Mouse (Mus musculus): Measurements from ENCODE around the gene Serpine1.
"Not testable (repeated sequence)": the region's sequence is repeated elsewhere in the genome, so short reads cannot be mapped to it uniquely, and the experiment has no call there.

Serpine1 gene

GRCm38 (mm10) chr5:137072079-137072960, at the start of gene Serpine1:
TSS of gene Serpine1 (minus strand) at chr5:137072268.
- DNase-seq (ENCODE audit: extremely low spot score, low spot score): peak; percentile 63

GRCm38 (mm10) chr5:137121280-137121679, 49.2 kb upstream of the Serpine1 start:
- DNase-seq (ENCODE audit: extremely low spot score, low spot score): no peak

GRCm38 (mm10) chr5:137118878-137119277, 46.8 kb upstream of the Serpine1 start:
- no peak for DNase-seq (ENCODE audit: extremely low spot score, low spot score)

GRCm38 (mm10) chr5:137117994-137118393, 45.9 kb upstream of the Serpine1 start:
- not testable (repeated sequence) for DNase-seq (ENCODE audit: extremely low spot score, low spot score)

- no peak for DNase-seq (ENCODE audit: extremely low spot score, low spot score)
These were observed 44.9 kb upstream of the Serpine1 start for GRCm38 (mm10) chr5:137116987-137117386.

GRCm38 (mm10) chr5:137115866-137116847, 44.1 kb upstream of the Serpine1 start, which contains the start of gene Trim56:
TSS of gene Trim56 (minus strand) at chr5:137116209.
- DNase-seq (ENCODE audit: extremely low spot score, low spot score): peak; percentile 72

GRCm38 (mm10) chr5:137114891-137115561, 43.0 kb upstream of the Serpine1 start:
- no peak for DNase-seq (ENCODE audit: extremely low spot score, low spot score)

GRCm38 (mm10) chr5:137111542-137112408, 39.7 kb upstream of the Serpine1 start:
- no peak for DNase-seq (ENCODE audit: extremely low spot score, low spot score)

- no peak for DNase-seq (ENCODE audit: extremely low spot score, low spot score)
These were observed 38.8 kb upstream of the Serpine1 start for GRCm38 (mm10) chr5:137110863-137111262.

- DNase-seq (ENCODE audit: extremely low spot score, low spot score): no peak
These were observed 38.0 kb upstream of the Serpine1 start for GRCm38 (mm10) chr5:137109941-137110593.

GRCm38 (mm10) chr5:137108111-137108510, 36.0 kb upstream of the Serpine1 start:
- no peak for DNase-seq (ENCODE audit: extremely low spot score, low spot score)

- no peak for DNase-seq (ENCODE audit: extremely low spot score, low spot score)
These were observed 35.6 kb upstream of the Serpine1 start for GRCm38 (mm10) chr5:137107670-137108069.

GRCm38 (mm10) chr5:137107024-137107423, 35.0 kb upstream of the Serpine1 start:
- peak; percentile 85 for DNase-seq (ENCODE audit: extremely low spot score, low spot score)

GRCm38 (mm10) chr5:137106434-137106833, 34.4 kb upstream of the Serpine1 start:
- DNase-seq (ENCODE audit: extremely low spot score, low spot score): no peak

- no peak for DNase-seq (ENCODE audit: extremely low spot score, low spot score)
These were observed 31.9 kb upstream of the Serpine1 start for GRCm38 (mm10) chr5:137103969-137104368.

GRCm38 (mm10) chr5:137102575-137103522, 30.8 kb upstream of the Serpine1 start:
- DNase-seq (ENCODE audit: extremely low spot score, low spot score): no peak

- no peak for DNase-seq (ENCODE audit: extremely low spot score, low spot score)
These were observed 30.0 kb upstream of the Serpine1 start for GRCm38 (mm10) chr5:137102078-137102477.

GRCm38 (mm10) chr5:137100660-137101059, 28.6 kb upstream of the Serpine1 start:
- no peak for DNase-seq (ENCODE audit: extremely low spot score, low spot score)

- no peak for DNase-seq (ENCODE audit: extremely low spot score, low spot score)
These were observed 26.4 kb upstream of the Serpine1 start for GRCm38 (mm10) chr5:137098418-137098817.
